Mouse (Mus musculus): ENCODE data around the gene Hoxd9.

Hoxd9 gene

DNA sequence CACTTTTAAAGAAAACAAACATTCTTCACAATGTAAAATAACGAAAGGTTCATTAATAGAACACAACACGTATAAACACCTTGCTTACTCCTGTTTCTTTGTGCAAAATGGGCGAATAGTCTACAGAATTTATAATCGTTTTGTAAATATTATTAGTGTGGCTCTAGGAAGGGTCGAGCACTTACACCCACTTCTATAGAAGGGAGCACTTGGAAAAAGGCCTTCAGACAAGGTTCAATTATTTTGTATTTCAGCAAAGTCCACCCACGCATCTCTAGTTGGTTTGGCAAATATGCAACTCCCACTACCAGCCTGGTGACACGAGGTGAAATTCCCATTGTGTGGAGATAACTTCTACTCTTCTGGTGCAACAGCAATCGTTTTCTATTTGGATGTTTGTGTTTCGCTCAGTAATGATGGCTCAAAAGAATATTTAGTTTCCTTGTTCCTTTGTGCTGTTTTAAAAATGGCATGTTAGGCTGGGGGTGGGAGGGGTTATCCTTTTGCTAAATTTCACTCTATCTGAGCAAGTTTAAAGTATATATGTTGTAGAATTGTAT lies 51.0 kb downstream of the Hoxd9 start:
- DNase-seq (ENCODE audit: low spot score in 2 of 2) = no peak

DNA sequence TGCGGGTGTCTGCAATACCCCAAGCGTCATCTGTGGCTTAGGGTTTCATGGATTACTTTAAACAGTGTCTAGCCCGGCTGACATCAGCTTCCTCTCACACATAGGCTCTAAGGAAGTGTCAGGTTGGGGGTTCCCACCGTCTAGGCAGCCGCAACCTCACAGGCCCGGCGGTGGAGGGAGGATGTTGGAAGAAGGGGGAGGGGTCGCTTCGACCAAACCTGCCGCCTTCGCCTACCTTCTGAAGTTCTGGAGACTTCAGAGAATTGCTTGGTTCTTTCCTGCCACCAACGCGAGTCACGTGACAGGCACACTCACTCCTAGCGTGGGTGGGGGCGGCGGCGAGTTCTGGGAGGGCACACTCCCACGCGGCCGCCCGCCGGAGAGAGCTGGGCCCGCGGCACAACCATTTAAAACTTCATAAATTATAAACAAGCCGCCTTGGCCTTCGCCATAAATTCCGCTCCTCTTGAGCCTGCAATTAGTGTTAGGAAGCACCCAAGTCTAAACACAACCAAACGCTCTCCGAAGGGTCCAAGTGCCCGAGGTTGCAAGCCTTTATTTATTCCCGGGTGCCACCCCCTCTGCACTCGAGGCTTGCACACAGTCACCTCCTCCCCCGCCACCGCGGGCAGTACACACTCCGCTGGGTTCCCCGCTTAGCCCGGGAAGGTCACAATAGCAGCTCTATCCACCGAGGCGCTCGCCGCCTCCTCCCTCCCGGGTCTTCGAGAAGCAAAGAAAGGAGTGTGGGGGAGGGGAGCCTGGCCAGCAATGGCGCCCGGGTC lies 52.0 kb downstream of the Hoxd9 start:
- DNase-seq (ENCODE audit: low spot score in 2 of 2) = no peak
